Mouse (Mus musculus) olfactory bulb, adult 2 months (tissue): ENCODE results near the gene Lgmn. TPM values are rescaled to one million over a fixed set of nuclear protein-coding genes. Genes with fewer than 3 reads are reported as not detected.

Experiments
- H3K27ac ChIP-seq: fragments of 200-500 bp; 2 replicates; pipeline ENCODE4 v1.5.1; 2012; ENCODE audit warnings: low read depth, low read length; ENCODE audit not compliant: insufficient read depth
- H3K4me1 ChIP-seq: fragments of 200-500 bp; 2 replicates; pipeline ENCODE4 v1.6.1; 2012; ENCODE audit warnings: low read length; ENCODE audit not compliant: control insufficient read depth, insufficient read depth
- H3K4me3 ChIP-seq: fragments of 200-500 bp; 2 replicates; pipeline ENCODE4 v1.5.1; 2012; ENCODE audit warnings: mild to moderate bottlenecking, low read depth, low read length, moderate library complexity; ENCODE audit not compliant: insufficient read depth
- CTCF ChIP-seq: fragments of 200-500 bp; IDR thresholded peaks from 2 replicates; pipeline ENCODE4 v1.5.1; 2012; ENCODE audit warnings: low read depth, mild to moderate bottlenecking, low read length, moderate library complexity; ENCODE audit not compliant: insufficient read depth
- POLR2A ChIP-seq: fragments of 200-500 bp; IDR thresholded peaks from 2 replicates; pipeline ENCODE4 v1.6.1; 2012; ENCODE audit warnings: mild to moderate bottlenecking, low read depth, low read length, moderate library complexity; ENCODE audit not compliant: insufficient read depth
- WGBS: fragments of 180-500 bp; shearing (Covaris S2); methylation state at CpG from one replicate; pipeline ENCODE4 v1.1.7; 2018; 5-methylcytosine and 5-hydroxymethylcytosine counted together
- polyA plus RNA-seq: library from polyadenylated mRNA; stranded (reverse); fragments of >200 nt; gene quantifications from 2 replicates; pipeline ENCODE4 v1.2.4, GENCODE M21; 2012; ENCODE audit warnings: low replicate concordance; ENCODE audit not compliant: missing spikeins, insufficient read depth, insufficient read length

Gene Lgmn
- polyA plus RNA-seq, 1 experiment = not detected

DNA sequence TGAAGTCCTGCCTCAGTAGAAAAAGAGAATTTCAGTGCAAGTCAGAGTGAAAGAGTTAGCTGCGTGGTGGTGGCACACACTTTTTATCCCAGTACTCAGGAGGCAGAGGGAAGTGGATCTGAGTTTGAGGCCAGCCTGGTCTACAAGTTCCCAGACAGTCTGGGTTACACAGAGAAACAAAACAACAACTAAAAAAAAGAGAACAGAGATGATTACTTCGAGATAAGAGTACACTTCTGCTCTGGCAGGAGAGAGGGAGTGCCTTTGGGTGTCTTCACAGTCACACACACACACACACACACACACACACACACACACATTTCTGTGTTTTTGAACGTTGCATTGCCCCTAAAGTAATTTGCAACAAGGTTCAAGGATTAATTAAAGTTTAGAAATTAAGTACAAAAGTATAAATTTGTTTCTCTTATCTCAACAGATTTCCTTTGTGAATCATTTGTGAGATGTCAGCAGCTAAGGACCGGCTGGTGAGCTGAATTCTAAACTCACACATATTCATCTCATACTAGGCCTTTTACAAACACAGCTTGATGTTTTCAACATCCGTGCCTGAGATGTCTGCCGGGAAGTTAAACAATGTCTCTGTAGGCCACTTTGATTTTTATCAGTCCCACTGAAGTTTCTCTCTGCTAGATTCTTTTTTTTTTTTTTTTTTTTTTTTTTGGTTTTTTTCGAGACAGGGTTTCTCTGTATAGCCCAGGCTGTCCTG is 17.0 kb upstream of the Lgmn start:
- H3K4me1 ChIP-seq = no peaks in the 10 kb centered on the region
- no peak overlapping the region for H3K4me3 ChIP-seq
- 74% methylated on average over 7 of the region's 7 CpGs for WGBS
- TF ChIP-seq POLR2A = no peak
- no peak for TF ChIP-seq CTCF
- no peak overlapping the region for H3K27ac ChIP-seq

DNA sequence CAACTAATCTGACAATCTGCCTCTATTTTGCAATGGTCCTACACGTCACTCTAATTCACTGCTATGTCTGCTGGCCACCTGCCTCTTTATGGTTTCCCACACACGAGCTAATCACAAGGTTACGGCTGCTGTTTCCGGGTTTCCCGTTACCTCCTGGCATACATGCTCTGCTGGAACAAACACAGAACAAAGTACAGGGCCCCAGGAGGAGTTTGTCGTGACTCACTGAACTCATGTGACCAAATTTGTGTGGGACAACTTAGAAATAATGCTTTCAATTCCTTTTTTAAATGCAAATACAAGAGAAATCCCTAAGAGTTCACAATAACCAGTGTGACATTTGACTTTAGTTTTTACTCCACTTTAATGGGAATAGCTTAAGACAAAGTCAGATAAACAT is 14.0 kb upstream of the Lgmn start:
- TF ChIP-seq POLR2A (no peak), CTCF (no peak)
- WGBS = 47% methylated on average over 6 of the region's 6 CpGs
- no peaks in the 10 kb centered on the region for H3K4me1 ChIP-seq
- no peak overlapping the region for H3K27ac ChIP-seq
- no peak overlapping the region for H3K4me3 ChIP-seq

- TF ChIP-seq POLR2A (no peak), CTCF (no peak)
- WGBS = 70% methylated on average over 8 of the region's 8 CpGs
- Histone ChIP-seq H3K4me1 (no peaks in the 10 kb centered on the region), H3K27ac (no peak overlapping the region), H3K4me3 (no peak overlapping the region)
These were observed 11.7 kb upstream of the Lgmn start for GRCm38 (mm10) chr12:102451126-102451851.

DNA sequence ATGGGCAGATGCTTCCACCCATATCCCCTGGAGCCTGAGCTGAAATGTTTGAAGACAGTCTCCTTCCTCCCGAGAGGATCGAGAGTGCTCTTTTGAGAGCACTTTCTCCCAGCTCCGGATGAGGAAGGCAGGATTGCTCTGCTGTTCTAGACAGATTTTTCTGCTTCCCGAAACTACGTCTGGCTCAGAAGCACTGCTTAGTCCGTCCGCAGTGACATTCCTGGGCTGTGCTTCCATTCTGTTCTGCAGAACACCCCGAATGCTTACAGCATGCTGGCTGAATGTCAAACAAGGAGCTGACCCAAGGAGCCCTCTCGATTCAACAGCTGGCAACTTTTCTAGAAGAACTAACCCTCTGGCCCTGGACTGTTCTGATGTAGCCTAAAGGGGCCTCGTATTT is 10.8 kb upstream of the Lgmn start:
- Histone ChIP-seq H3K27ac (no peak overlapping the region), H3K4me1 (no peaks in the 10 kb centered on the region), H3K4me3 (no peak overlapping the region)
- TF ChIP-seq CTCF (no peak), POLR2A (no peak)
- whole genome bisulfite sequencing = 67% methylated on average over 10 of the region's 10 CpGs

DNA sequence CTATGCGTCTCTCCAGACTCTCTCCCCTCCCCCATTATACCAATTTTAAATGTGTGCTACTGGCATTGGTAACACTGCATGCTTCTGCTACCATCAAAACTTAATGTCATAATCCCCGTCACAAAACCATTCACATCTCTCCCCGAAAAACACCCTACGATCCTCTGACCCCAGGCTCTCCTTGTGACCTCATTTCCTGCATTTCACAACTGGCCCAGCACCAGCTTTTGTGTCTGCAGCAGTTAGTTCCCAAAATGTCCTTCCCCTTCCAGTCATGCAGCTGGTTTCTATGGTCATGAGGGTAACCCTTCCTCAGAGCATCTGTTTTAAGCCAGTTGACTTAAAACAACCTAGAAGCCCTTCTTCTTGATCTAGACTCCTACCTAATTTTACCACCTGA is 5.8 kb upstream of the Lgmn start:
- Histone ChIP-seq H3K27ac (no peak overlapping the region), H3K4me1 (no peaks in the 10 kb centered on the region), H3K4me3 (no peak overlapping the region)
- TF ChIP-seq POLR2A = no peak
- TF ChIP-seq CTCF = no peak
- 81% methylated on average over 4 of the region's 4 CpGs for WGBS

DNA sequence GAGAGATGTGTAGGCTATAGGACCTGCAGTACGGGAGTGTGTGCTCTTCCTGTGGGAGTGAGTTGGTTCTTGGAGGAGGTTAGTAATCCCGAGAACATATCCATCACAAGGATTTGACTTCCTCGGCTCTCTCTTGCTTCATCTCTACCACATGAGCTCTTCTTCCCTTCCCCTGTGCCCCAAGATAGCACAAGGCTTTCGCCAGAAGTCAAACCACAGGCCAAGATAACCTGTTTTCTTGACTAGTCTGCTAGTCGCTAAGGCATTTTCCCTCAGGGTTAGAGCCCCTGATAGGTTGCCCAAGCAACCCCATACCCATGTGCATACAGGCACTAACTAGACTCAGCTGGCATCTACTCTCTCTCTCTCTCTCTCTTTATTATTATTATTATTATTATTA is 4.1 kb upstream of the Lgmn start:
- WGBS = 87% methylated on average over 5 of the region's 5 CpGs
- Histone ChIP-seq H3K27ac (no peak overlapping the region), H3K4me3 (no peak overlapping the region), H3K4me1 (peaks cover under 1% of the 10 kb centered on the region; the same call in 1 of the 2 replicates)
- no peak for TF ChIP-seq POLR2A
- no peak for TF ChIP-seq CTCF

- peaks cover 6% of the 10 kb centered on the region for H3K4me1 ChIP-seq
- 91% methylated on average over 15 of the region's 15 CpGs for WGBS
- TF ChIP-seq POLR2A = no peak
- H3K27ac ChIP-seq = no peak overlapping the region
- H3K4me3 ChIP-seq = no peak overlapping the region
These were observed 3.0 kb upstream of the Lgmn start for GRCm38 (mm10) chr12:102442639-102443038.

- H3K4me3 ChIP-seq = no peak overlapping the region
- H3K4me1 ChIP-seq = peaks cover 6% of the 10 kb centered on the region
- TF ChIP-seq POLR2A (no peak), CTCF (no peak)
- no peak overlapping the region for H3K27ac ChIP-seq
- WGBS = 93% methylated on average over 6 of the region's 6 CpGs
These were observed 1.5 kb upstream of the Lgmn start for GRCm38 (mm10) chr12:102441141-102441540.

DNA sequence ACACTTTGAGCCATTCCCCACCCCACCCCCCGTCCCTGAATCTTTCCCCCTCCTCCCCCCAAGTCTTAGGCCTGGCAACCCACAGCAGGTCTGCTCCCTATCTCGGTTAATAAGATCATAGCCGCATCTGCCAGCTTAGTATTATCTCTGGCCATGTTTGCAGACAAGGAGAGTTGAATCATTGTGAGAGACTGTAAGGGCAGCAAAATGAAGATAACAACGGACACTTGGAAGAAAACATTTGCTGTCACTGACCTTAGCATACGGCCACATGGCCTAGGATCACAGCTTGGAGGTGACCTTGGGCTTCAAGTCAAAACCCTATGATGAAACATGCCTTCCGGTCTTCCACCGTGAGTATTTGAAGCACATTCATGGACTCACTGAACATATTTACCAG is 938 bp upstream of the Lgmn start:
- WGBS = 87% methylated on average over 7 of the region's 7 CpGs
- TF ChIP-seq CTCF (no peak), POLR2A (no peak)

More for the DNA sequence above, 938 bp upstream of the Lgmn start:
- Histone ChIP-seq H3K4me1 (peaks cover 6% of the 10 kb centered on the region), H3K27ac (no peak overlapping the region), H3K4me3 (no peak overlapping the region)
